Mouse (Mus musculus): ENCODE results near the gene Anapc5. TPM values are rescaled to one million over a fixed set of nuclear protein-coding genes. Genes with fewer than 3 reads are reported as not detected.

Gene Anapc5
- polyA plus RNA-seq, 1 experiment from 2014 or later: 342 TPM

DNA sequence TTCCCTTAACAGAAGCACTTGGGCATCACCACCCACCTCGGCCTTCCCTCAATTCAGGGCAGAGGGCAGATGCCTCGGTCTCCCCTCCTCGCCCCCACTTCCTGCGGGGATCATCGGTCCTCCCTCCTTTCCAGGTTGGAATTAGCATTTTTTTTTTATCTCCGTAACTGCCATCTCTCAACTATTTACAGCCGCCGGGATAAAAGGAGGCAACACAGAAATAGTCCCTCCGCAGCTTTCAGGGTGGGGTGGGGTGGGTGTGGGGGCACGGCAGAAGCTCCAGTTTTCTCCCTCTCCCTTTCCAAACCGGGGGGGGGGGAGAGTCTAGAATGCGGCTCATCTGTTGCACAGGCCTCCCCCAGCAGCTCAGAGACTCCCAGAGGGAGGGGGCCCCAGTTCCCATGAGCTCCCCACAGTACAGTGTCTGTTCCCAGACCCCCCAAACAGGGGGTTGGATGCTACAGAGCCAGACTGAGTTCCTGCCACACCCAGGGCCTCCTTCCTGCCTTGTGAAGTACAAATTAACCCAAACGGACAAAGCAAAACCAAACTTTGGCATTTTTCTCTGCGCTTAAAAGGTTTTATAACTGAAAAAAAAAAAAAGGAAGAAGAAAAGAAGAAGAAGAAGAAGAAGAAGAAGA, 45.4 kb downstream of the Anapc5 start:
- H3K9ac ChIP-seq: peak overlapping the region; percentile 28; the same call in 1 of the 2 replicates

DNA sequence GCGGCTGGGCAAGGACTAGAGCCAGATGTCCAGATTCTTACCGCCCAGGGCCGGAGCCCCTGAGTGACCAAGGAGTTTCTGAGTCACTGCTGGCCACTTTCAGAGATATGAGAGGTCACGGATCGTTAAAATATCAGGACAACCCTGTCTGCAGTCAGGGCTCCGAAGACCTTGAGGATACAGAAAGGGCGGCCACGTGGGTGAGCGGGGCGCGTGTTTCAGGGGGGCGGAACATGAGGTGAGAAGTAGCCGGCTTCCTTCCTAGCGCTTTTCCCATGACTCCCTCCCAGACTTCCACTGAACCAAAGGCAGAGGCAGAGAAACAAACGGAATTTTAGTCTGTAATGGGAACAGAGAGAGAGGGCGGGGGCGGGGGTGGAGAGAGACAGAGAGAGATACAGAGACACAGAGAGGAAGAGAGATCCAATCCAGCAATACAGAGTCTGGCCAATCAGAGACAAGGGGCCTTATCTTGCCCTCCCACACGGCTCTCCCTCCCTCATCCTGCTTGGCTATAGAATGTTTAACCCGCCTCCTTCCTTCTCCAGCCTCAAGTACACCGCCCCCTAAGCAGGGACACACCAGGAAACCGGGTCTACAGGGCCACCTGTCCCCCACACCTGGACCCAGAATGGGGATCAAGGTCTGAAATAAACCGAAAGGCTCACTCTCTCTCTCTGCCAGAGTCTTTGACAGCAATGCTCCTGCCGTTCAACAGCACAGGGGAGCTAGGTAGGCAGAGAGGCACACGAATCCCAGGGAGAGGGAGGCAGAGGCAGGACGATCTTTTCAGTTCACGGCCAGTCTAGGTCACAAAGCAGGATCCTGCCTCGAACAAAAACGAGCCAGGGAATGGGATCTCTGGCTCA, 46.2 kb downstream of the Anapc5 start:
- H3K9me3 ChIP-seq (replicated peaks): 0 out of 2 replicates have a peak, but pooled peaks cover 4% of the 10 kb centered on the region
- peaks cover 4% of the 10 kb centered on the region; the same call in 1 of the 2 replicates for H3K27me3 ChIP-seq (replicated peaks)
- 49% methylated on average over 27 of the region's 28 CpGs for WGBS (ENCODE audit: insufficient replicate concordance)
- peaks cover 20% of the 10 kb centered on the region for H3K36me3 ChIP-seq
- ATAC-seq: peak; percentile 87
- H3K9ac ChIP-seq: peak overlapping the region; percentile 48
- H3K4me2 ChIP-seq: peak overlapping the region; percentile 65
- peaks cover 69% of the 10 kb centered on the region for H3K4me1 ChIP-seq
- peak overlapping the region; percentile 69 for H3K27ac ChIP-seq
- H3K4me3 ChIP-seq: peak overlapping the region; percentile 40

More for the DNA sequence above, 45.4 kb downstream of the Anapc5 start:
- H3K36me3 ChIP-seq: peaks cover 16% of the 10 kb centered on the region
- WGBS (ENCODE audit: insufficient replicate concordance): 58% methylated on average over 13 of the region's 14 CpGs
- H3K4me3 ChIP-seq: 0 out of 2 replicates have a peak overlapping the region, but pooled peaks have one; percentile 40
- peaks cover 4% of the 10 kb centered on the region for H3K27me3 ChIP-seq (replicated peaks)
- ATAC-seq: no peak
- H3K4me2 ChIP-seq: peak overlapping the region; percentile 65
- peaks cover 66% of the 10 kb centered on the region for H3K4me1 ChIP-seq
- H3K27ac ChIP-seq: peak overlapping the region; percentile 48
- H3K9me3 ChIP-seq (replicated peaks): 0 out of 2 replicates have a peak, but pooled peaks cover 4% of the 10 kb centered on the region

GRCm38 (mm10) chr5:122773756-122774155, 47.4 kb downstream of the Anapc5 start:
- no peak overlapping the region for H3K9ac ChIP-seq
- no peak overlapping the region for H3K4me3 ChIP-seq
- 0 out of 2 replicates have a peak, but pooled peaks cover 4% of the 10 kb centered on the region for H3K9me3 ChIP-seq (replicated peaks)
- H3K36me3 ChIP-seq: peaks cover 26% of the 10 kb centered on the region
- no peak for ATAC-seq
- 0 out of 2 replicates have a peak, but pooled peaks cover 4% of the 10 kb centered on the region for H3K27me3 ChIP-seq (replicated peaks)
- H3K27ac ChIP-seq: no peak overlapping the region; the same call in 1 of the 2 replicates
- peaks cover 72% of the 10 kb centered on the region for H3K4me1 ChIP-seq
- no peak overlapping the region for H3K4me2 ChIP-seq
- 86% methylated on average over 11 of the region's 11 CpGs for WGBS (ENCODE audit: insufficient replicate concordance)

GRCm38 (mm10) chr5:122771428-122771827, 49.7 kb downstream of the Anapc5 start:
- Histone ChIP-seq H3K36me3 (peaks cover 38% of the 10 kb centered on the region), H3K9me3 (replicated peaks) (0 out of 2 replicates have a peak, but pooled peaks cover 4% of the 10 kb centered on the region), H3K9ac (no peak overlapping the region), H3K4me1 (peaks cover 50% of the 10 kb centered on the region), H3K4me2 (no peak overlapping the region), H3K4me3 (no peak overlapping the region), H3K27ac (peak overlapping the region; percentile 74; the same call in 1 of the 2 replicates), H3K27me3 (replicated peaks) (no peaks in the 10 kb centered on the region)
- 55% methylated on average over 9 of the region's 9 CpGs for WGBS (ENCODE audit: insufficient replicate concordance)
- ATAC-seq: no peak

GRCm38 (mm10) chr5:122770806-122771261, 50.3 kb downstream of the Anapc5 start:
- 35% methylated on average over 10 of the region's 10 CpGs for WGBS (ENCODE audit: insufficient replicate concordance)

DNA sequence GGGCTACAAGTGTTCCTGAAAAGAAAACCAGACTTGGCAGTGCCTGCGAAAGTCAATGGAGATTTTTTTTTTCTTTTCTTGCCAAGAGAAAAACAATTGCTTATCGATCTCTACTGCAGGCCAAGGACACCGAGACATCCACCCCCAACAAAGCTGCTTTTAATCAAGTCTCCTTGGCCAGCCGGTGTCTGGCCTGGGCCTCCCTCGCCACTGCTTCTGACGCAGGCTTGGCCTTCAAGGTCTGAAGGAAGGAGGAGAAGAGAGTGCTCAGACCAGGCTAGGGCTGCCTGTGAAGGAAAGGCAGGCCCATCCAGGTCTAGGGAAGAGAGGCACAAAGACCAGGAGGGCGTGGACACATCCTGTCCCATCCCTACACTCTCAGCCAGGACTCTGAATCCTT, 50.8 kb downstream of the Anapc5 start:
- Histone ChIP-seq H3K9me3 (replicated peaks) (0 out of 2 replicates have a peak, but pooled peaks cover 4% of the 10 kb centered on the region), H3K4me2 (peak overlapping the region; percentile 33), H3K36me3 (peaks cover 38% of the 10 kb centered on the region), H3K27me3 (replicated peaks) (no peaks in the 10 kb centered on the region), H3K4me1 (peaks cover 41% of the 10 kb centered on the region), H3K4me3 (no peak overlapping the region), H3K9ac (no peak overlapping the region), H3K27ac (peak overlapping the region; percentile 74)
- WGBS (ENCODE audit: insufficient replicate concordance): 71% methylated on average over 7 of the region's 7 CpGs
- no peak for ATAC-seq

More at GRCm38 (mm10) chr5:122770806-122771261, 50.3 kb downstream of the Anapc5 start:
- Histone ChIP-seq H3K27ac (peak overlapping the region; percentile 74), H3K4me1 (peaks cover 46% of the 10 kb centered on the region), H3K36me3 (peaks cover 38% of the 10 kb centered on the region), H3K9me3 (replicated peaks) (0 out of 2 replicates have a peak, but pooled peaks cover 4% of the 10 kb centered on the region), H3K4me3 (no peak overlapping the region), H3K9ac (peak overlapping the region; percentile 22; the same call in 1 of the 2 replicates), H3K4me2 (peak overlapping the region; percentile 33), H3K27me3 (replicated peaks) (no peaks in the 10 kb centered on the region)
- no peak for ATAC-seq

- Histone ChIP-seq H3K9ac (no peak overlapping the region), H3K4me3 (no peak overlapping the region), H3K4me2 (0 out of 2 replicates have a peak overlapping the region, but pooled peaks have one; percentile 0), H3K36me3 (peaks cover 38% of the 10 kb centered on the region), H3K27me3 (replicated peaks) (no peaks in the 10 kb centered on the region), H3K9me3 (replicated peaks) (0 out of 2 replicates have a peak, but pooled peaks cover 4% of the 10 kb centered on the region), H3K27ac (no peak overlapping the region), H3K4me1 (peaks cover 30% of the 10 kb centered on the region)
- 56% methylated on average over 15 of the region's 15 CpGs for WGBS (ENCODE audit: insufficient replicate concordance)
- peak; percentile 76 for ATAC-seq
These were observed 52.0 kb downstream of the Anapc5 start for GRCm38 (mm10) chr5:122769101-122769568.

- Histone ChIP-seq H3K4me3 (no peak overlapping the region), H3K4me2 (no peak overlapping the region), H3K36me3 (peaks cover 42% of the 10 kb centered on the region), H3K27ac (no peak overlapping the region), H3K27me3 (replicated peaks) (no peaks in the 10 kb centered on the region), H3K9ac (no peak overlapping the region), H3K9me3 (replicated peaks) (0 out of 2 replicates have a peak, but pooled peaks cover 2% of the 10 kb centered on the region), H3K4me1 (peaks cover 46% of the 10 kb centered on the region)
- 83% methylated on average over 11 of the region's 11 CpGs for WGBS (ENCODE audit: insufficient replicate concordance)
- no peak for ATAC-seq
These were observed 53.9 kb downstream of the Anapc5 start for GRCm38 (mm10) chr5:122767283-122767682.

DNA sequence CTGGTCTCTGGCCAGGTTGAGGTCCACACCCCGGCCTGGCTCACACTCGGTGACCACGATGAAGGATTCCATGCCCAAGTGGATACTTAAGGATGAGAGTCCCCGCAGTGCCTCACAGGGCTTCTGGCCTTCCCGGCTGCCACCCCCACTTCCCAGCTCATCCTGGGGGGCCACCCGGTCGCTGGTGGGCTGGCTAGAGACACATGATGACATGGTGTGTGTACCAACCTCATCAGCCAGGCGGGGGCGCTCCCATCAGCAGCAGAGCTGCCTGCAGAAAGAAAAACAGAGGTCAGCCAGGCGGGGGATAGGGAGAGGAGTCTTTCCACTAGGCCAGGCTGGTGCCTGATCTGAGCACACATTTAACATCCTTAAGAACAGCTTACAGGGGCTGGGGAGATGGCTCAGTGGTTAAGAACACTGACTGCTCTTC, 57.1 kb downstream of the Anapc5 start:
- no peak overlapping the region for H3K9ac ChIP-seq
- no peak for ATAC-seq
- H3K27me3 ChIP-seq (replicated peaks): no peaks in the 10 kb centered on the region
- no peak overlapping the region for H3K4me2 ChIP-seq
- H3K36me3 ChIP-seq: peaks cover 41% of the 10 kb centered on the region
- H3K4me1 ChIP-seq: peaks cover 47% of the 10 kb centered on the region
- WGBS (ENCODE audit: insufficient replicate concordance): 56% methylated on average over 10 of the region's 10 CpGs
- 0 out of 2 replicates have a peak overlapping the region, but pooled peaks have one; percentile 25 for H3K27ac ChIP-seq
- no peaks in the 10 kb centered on the region for H3K9me3 ChIP-seq (replicated peaks)
- H3K4me3 ChIP-seq: no peak overlapping the region

- no peak for ATAC-seq
- no peak overlapping the region for H3K4me2 ChIP-seq
- 77% methylated on average over 29 of the region's 29 CpGs for WGBS (ENCODE audit: insufficient replicate concordance)
- no peaks in the 10 kb centered on the region for H3K9me3 ChIP-seq (replicated peaks)
- H3K4me3 ChIP-seq: no peak overlapping the region
- H3K9ac ChIP-seq: no peak overlapping the region
- H3K4me1 ChIP-seq: peaks cover 43% of the 10 kb centered on the region
- peaks cover 42% of the 10 kb centered on the region for H3K36me3 ChIP-seq
- H3K27me3 ChIP-seq (replicated peaks): no peaks in the 10 kb centered on the region
- H3K27ac ChIP-seq: 0 out of 2 replicates have a peak overlapping the region, but pooled peaks have one; percentile 25
These were observed 57.7 kb downstream of the Anapc5 start for GRCm38 (mm10) chr5:122763271-122764031.

- Histone ChIP-seq H3K4me1 (peaks cover 21% of the 10 kb centered on the region), H3K4me3 (no peak overlapping the region), H3K27me3 (replicated peaks) (no peaks in the 10 kb centered on the region), H3K27ac (no peak overlapping the region), H3K9ac (no peak overlapping the region), H3K9me3 (replicated peaks) (no peaks in the 10 kb centered on the region), H3K36me3 (peaks cover 68% of the 10 kb centered on the region), H3K4me2 (no peak overlapping the region)
- no peak for ATAC-seq
- WGBS (ENCODE audit: insufficient replicate concordance): 83% methylated on average over 7 of the region's 7 CpGs
These were observed 64.5 kb downstream of the Anapc5 start for GRCm38 (mm10) chr5:122756680-122757079.
